Mouse (Mus musculus) kidney, adult 18-20 months (tissue): ENCODE results near the gene Ppp1r37.

Experiments
- DNase-seq: peaks from one replicate; pipeline ENCODE4 v3.0.0; 2021

Gene Ppp1r37

DNA sequence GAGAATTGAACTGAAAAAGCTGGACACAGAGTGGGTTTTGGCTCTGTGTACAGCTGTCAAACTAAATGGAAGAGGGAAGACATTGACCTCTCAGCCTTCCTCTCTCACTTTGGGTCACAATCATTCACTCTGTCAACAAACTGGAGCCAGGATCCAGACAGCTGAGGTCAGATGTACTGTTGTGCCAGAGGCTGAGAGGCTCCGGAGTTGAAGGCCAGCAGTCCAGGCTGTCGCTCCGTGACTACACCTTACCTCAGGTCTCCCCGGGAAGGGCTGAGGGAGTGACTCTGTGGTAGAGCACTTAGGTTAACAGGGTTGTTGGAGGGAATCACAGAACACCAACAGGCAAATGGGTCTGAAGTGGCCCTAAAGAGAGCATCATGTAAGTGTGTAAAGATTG lies 64.5 kb downstream of the Ppp1r37 start:
- no peak for DNase-seq

DNA sequence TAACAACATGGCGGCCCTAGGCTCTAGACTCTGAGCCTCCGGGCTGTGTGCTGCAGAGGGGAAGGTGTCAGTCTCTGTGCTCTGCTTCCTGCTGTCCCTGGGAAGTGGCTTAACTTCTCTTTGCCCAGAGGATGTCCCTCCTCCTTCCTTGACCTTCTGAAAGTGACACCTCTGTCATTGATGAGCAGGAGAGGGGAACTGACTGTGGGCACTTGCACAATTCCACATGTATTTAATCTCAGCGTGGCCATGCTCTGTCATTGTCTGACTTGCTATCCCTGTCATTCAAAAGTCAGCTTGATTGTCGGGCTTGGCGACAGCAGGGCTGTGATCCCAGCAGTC lies 66.7 kb downstream of the Ppp1r37 start:
- DNase-seq = no peak

DNA sequence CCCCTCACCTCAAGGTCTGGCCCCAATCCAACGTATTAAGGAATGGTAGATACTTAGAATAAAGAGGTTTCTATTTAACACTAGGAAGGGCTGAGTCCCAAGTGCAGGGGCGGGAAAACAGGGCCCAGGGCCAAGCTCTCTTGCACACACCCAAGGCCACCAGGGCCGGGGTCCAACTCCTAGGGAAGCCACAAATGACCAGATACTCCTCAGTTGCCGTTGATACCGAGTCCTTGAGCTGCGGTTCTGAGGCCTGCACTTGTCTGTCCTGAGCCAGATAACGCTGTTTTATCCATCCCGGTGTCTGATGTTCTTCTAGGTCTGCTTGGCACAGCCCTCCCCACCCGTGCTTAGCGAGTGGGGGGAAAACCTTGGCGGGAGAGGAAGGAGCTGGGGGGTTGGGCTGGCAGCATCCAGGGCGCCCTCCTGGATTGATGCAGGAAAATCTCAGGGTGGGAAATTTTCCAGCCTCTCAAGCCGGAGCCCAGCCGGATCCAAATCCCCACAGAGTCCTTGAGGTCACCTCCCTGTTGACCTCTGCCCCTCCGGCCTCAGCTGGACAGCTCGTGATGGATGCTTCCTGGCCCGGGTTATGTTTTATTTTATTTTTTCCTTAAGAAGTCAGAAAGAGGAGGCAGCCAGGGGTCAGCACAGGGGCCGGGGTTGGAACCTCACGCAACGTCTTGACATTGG lies 67.2 kb downstream of the Ppp1r37 start:
- DNase-seq = peak; percentile 80

DNA sequence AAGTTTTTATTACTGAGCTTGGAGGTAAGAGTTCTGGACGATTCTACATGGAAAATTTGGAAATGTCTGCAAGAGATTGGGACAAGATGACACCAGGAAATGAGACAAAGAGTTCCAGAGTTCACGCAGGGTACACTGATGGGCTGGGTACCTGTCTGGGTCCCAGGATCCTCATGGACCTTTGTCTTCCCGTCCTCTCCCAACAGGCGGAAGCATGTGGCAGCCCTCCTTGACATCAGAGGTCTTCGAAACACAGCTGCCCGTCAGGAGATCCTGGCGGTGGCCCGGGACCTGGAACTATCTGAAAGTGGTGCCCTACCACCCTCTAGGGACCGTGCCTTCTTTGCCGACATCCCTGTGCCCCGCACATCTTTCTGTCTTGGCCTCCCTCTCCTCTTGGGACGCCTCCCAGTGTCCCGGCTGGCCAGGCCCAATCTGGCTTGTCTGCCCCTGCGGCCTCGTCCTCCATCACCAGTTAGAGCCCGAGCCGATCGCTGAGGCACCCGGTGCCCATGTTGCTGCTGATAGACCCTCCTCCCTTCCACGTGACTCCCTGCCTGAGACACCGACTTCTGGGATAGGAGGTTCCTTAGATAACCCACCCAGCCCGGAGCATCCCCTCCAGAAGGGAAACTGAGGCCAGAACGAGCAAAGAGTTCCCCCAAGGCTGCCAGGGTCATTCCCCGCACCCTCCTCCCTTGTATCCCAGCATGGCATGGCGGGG lies 68.0 kb downstream of the Ppp1r37 start:
- peak; percentile 42 for DNase-seq

DNA sequence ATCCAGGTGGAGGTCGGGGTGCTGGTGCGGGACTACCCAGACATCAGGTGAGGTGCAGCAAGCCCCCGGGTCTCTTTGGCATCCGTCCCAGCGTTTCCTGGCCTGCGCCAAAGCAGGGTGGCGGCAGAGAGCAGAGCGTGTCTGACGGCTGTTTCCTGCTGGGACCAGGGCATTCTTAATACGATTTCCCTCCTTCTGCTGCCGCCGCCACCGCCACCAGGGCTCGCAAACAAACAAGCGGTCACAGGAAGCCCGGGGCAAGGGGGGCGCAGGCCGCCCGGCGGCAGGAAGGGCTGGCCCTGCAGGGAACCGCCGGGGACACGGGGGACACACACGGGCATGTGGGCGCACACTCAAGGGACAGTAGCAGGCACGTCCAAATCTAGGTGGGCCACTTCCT lies 71.1 kb downstream of the Ppp1r37 start:
- peak; percentile 80 for DNase-seq

DNA sequence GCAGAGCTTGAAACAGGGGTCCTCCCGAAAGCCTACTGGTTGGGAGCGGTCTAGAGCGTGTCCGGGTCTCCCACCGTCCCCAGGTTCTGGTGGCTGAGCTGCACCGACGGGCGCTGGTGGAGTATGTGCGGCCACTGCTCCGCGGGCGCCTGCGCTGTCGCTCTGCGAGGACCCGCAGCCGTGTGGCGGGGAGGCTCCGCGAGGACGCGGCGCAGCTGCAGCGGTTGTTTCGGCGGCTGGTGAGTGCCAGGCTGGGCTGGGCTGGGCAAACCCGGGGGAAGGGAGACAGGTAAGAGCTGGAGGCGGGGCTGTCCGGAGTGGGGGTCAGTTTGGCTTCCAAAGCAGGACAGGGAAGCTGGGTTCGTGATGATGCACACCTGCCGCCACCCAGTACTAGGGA lies 73.4 kb downstream of the Ppp1r37 start:
- no peak for DNase-seq

DNA sequence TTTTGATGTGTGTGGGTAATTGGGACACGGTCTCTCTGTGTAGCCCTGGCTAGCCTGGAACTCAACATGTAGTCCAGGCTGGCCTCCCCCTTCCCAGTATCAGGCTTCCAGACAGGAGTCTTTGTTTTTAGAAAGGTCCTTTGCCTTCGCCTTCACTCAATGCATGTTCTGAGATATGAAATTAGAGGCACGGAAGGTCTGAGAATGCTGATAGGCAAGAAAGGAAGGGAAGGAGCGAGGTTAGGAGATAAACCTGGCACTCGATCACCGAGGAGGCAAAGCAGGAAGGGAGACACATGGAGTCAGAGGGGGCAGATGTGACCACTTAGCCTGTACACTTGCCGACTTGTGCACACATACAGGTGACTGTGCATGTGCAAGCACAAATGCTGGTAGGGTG lies 76.3 kb downstream of the Ppp1r37 start:
- no peak for DNase-seq

DNA sequence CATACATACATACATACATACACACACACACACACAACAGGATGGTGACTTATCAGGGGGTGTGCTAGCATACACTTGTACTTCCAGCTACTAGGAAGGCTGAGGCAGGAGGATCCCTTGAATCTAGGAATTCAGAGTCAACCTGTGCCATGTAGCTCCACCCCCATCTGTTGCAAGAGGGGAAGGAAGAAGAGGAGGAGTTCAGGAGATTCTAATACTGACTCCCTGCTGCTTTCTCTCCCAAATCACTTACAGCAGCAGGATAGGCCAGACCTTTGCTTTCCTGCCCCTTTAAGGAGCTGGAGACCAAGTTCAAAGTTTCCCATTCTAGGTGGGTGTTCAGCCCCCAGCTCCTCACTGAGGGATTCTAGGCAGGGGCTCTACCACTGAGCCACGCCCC lies 77.4 kb downstream of the Ppp1r37 start:
- DNase-seq = no peak

DNA sequence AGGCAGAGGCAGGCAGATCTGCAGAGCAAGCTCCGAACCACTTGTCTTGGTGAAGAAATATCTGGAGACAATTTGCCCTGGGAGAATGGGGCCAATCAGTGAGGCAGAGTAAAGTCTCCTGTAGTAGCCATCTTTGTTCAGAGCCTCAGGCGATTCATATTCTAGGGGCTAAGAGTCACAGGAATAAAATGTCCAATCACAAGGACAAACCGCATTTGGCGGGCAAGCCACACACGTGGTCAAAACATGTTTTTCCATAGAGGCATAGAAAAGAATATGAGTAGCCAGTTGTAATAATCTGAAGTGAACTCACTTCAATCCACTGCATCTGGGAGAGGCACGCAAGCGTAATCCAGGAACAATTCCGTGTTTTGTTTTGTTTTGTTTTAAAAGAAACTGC lies 79.6 kb downstream of the Ppp1r37 start:
- no peak for DNase-seq
